Mouse (Mus musculus): Measurements from ENCODE around the gene Alkbh4. TPM values are rescaled to one million over a fixed set of nuclear protein-coding genes. Genes with fewer than 3 reads are reported as not detected.

Gene Alkbh4
- total RNA-seq, 2 experiments from 2014 or later: 10.7 to 12.8 TPM

GRCm38 (mm10) chr5:136173606-136174463 lies 37.9 kb downstream of the Alkbh4 start:
- peak; percentile 81 for DNase-seq
- intact Hi-C loops (cut with DNase I): loop anchor here (5.0 kb wide), 1 partner anchor 37 kb away; the partner anchor contains the start of genes Alkbh4 and Lrwd1

DNA sequence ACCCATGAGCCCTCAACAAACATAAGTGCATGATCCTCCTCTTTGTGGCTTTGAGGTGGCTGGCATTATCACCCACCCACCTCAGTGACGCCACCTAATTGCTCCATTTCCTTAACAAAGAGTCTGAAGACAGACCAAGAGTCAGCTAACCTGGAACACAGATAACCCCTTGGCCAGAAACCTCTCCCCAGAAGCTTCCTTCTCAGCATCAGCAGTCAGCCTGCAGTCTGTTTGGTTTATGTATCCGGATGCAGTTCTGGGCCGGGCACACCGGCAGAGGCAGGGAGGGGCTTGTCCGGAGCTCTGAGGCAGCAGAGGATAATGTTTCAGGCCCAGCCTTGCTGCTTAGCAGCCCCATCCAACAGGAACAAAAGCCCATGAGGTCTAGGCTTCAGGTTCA lies 43.6 kb downstream of the Alkbh4 start:
- intact Hi-C loops (cut with DNase I): no loop called here

DNA sequence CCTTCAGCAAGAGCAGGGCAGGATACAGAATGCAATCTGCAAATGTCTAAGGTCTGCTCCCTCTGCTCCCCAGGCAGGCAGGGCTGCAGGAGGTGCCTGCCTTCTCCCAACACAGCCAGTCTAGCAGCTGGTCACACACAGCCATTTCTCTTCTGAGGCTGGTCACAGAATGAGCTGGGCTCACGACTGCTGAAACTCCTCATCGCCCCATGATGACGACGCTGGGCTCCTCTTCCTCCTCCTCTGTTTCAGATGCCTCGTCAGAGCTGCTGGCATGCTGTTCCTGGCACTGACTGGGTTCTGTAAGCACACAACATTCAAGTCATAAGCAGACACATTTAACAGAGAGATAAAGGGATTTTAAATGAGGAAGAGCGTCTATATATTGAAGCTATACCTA lies 45.3 kb downstream of the Alkbh4 start:
- no peak for DNase-seq

More for the DNA sequence above, 43.6 kb downstream of the Alkbh4 start:
- no peak for DNase-seq

GRCm38 (mm10) chr5:136182049-136182448 lies 46.1 kb downstream of the Alkbh4 start:
- DNase-seq: no peak
- intact Hi-C loops (cut with DNase I): no loop called here

More for the DNA sequence above, 45.3 kb downstream of the Alkbh4 start:
- intact Hi-C loops (cut with DNase I): no loop called here

- intact Hi-C loops (cut with DNase I): no loop called here
- no peak for DNase-seq
Measured at GRCm38 (mm10) chr5:136182830-136183229, 46.9 kb downstream of the Alkbh4 start.

GRCm38 (mm10) chr5:136183766-136184165 lies 47.8 kb downstream of the Alkbh4 start:
- intact Hi-C loops (cut with DNase I): no loop called here
- DNase-seq: no peak

- intact Hi-C loops (cut with DNase I): no loop called here
- DNase-seq: peak; percentile 64
Measured at GRCm38 (mm10) chr5:136186723-136187122, 50.8 kb downstream of the Alkbh4 start.

Small RNA genes lying within 50 kb of the gene (microRNA-seq; reads per million reads assigned to microRNA genes)
- 2.4 reads per million for gene Mir7035

Other genes with a start within 250 kb of the Alkbh4 start
- gene Hspb1, start 248.2 kb upstream of the Alkbh4 start, total RNA-seq (2021): 1 to 10 TPM; 3.2 to 3.7 TPM
- 1,000 to 10,000 TPM; 1,399 to 1,485 TPM for gene Ywhag, start 201.5 kb upstream of the Alkbh4 start, total RNA-seq (2021)
- gene Ssc4d, start 161.6 kb upstream of the Alkbh4 start, total RNA-seq (2021): 1 to 10 TPM; 2.0 to 2.7 TPM
- gene Zp3, start 156.0 kb upstream of the Alkbh4 start, total RNA-seq (2021): not detected
- 10 to 100 TPM; 13.8 to 14.4 TPM for gene Dtx2, start 141.3 kb upstream of the Alkbh4 start, total RNA-seq (2021)
- not detected for gene Upk3b, start 97.7 kb upstream of the Alkbh4 start, total RNA-seq (2021)
- not detected for gene Upk3bl, start 81.7 kb upstream of the Alkbh4 start, total RNA-seq (2021)
- gene Rasa4, start 52.2 kb upstream of the Alkbh4 start, total RNA-seq (2021): 10 to 100 TPM in 1 of 2 experiments, 1 to 10 TPM in 1; 10.0 to 13.1 TPM
- 10 to 100 TPM; 88.0 to 92.4 TPM for gene Polr2j, start 19.5 kb upstream of the Alkbh4 start, total RNA-seq (2021)
- 10 to 100 TPM; 22.1 to 22.5 TPM for gene Lrwd1, start 72 bp upstream of the Alkbh4 start, total RNA-seq (2021)
- gene Orai2, start 34.6 kb downstream of the Alkbh4 start, total RNA-seq (2021): 10 to 100 TPM; 56.5 to 58.2 TPM
- gene Prkrip1, start 62.8 kb downstream of the Alkbh4 start, total RNA-seq (2021): 10 to 100 TPM; 40.3 to 42.6 TPM
- gene Sh2b2, start 110.4 kb downstream of the Alkbh4 start, total RNA-seq (2021): 10 to 100 TPM; 40.0 to 40.8 TPM

All from left cerebral cortex, postnatal 4 days (tissue).